Mouse (Mus musculus) hematopoietic stem cell, adult 5-6 weeks (primary cell): ENCODE measurements around the gene Hoxa13. TPM values are rescaled to one million over a fixed set of nuclear protein-coding genes. Genes with fewer than 3 reads are reported as not detected.

ENCODE experiments used
- ATAC-seq, 2 experiments: fragments of 125-278 bp in 1 of 2; replicated peaks in 1 of 2; 2 replicates each; pipeline ENCODE4 v1.8.0; 2016 to 2017; ENCODE audit warnings: inconsistent platforms in 2 of 2, mild to moderate bottlenecking in 2 of 2, moderate number of reproducible peaks in 2 of 2, low read depth in 1 of 2, moderate TSS enrichment in 1 of 2; ENCODE audit not compliant: low FRiP score in 2 of 2, poor library complexity in 2 of 2, severe bottlenecking in 2 of 2, insufficient read depth in 1 of 2, low TSS enrichment in 1 of 2
- total RNA-seq: library from RNA; stranded (forward); fragments of 172-1452, 232-1000 nt; gene quantifications from 2 replicates; pipeline ENCODE4 v1.2.3, GENCODE M21; 2017

Gene Hoxa13
- total RNA-seq, 1 experiment from 2014 or later, result not detected

DNA sequence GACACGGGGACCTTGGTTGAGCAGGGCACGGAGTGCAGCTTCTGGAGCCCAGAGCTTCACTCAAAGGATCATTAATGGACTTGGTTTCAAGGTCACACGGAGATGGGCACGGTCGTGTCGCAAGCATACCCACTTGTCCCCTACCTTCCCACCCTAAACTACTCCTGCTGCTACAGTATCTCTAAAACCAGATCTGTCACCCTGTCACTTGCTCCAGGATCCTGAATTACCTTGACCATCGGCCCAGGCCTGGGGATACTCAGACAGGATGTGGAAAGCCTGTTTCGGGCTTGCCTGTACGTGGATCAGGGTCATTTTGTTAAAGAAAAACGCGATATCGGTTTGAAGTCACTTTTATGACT lies 51.0 kb downstream of the Hoxa13 start:
- no peak for ATAC-seq

DNA sequence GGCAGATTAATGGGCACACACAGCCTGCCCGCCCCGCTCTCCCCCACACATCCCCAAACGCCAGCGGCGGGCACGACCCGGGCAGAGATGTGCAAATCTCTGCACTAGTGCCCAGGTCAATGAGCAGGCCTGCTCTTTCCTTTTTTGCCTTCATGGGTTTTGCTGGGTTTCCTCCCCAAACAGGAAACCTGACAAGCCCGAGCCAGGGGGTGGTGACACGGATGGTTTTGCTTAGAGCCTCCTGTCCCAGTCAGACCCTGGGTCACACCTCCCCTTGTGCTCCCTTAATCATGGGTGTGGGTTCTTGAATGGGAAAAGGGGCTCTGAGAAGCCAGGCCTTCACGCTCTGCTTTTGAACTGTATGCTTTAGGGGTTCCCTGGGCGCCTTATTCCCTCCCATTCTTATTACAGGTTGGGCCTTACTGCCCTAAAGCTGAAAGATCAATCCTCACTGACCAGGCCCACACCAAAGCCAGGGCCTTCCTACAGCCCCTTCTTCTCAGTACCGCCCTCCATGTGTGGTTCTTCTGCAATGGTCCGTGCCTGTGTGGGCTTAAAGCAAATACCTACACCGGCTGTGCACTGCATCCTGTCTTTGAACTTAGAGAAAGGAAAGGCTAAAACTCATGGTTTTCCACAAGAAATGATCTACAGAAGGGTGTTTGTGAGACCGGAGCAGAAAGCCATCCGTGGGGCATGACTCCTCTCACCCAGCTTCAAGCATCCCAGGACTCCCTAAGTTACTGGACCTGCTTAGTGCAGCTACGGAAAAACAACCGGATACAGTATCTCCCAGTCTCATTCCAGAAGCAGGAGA lies 51.6 kb downstream of the Hoxa13 start:
- no peak for ATAC-seq

DNA sequence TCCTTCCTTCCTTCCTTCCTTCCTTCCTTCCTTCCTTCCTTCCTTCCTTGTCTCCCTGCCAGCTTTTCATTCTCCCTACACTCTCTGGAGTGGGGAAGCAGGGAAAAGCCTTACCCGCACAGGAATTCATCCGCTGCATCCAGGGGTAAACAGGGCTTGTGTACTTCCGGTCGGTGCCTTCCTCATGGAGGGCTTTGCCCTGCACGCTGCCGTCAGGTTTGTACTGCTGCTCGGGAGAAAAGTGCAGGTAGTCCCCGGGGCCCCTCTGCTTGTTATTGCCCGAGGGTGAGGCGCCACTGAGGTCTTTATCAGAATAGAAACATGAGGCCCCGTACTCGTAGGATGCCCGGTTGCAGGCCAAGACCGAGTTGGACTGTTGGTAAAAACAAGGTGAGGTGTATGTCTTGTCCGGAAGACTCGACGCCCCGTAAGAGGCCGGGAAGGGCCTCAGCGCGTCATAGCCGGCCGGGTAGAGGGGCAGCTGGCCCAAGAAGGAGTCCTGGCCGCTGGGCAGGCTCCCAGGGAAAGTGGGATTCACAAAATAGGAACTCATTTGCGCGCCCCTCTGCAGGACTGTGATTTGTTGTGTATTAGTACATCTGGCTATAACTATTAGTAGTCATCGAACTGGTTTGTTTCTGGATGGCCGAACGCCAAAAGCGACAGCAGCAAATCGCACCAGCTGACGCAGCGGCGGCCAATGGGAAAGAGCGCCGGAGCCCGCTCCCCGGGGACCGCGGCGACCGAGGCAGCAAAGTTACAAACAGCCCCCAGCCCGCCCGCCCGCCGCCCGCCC lies 52.4 kb downstream of the Hoxa13 start, which contains the start of gene Hoxa6:
Gene Hoxa6, minus strand, starts transcription at position 651 of the 796 bp plus-strand sequence.
- no peak for ATAC-seq

Other genes with a start within 250 kb of the Hoxa13 start
- 218 and 241 TPM in 2 replicates for gene Skap2, start 248.3 kb downstream of the Hoxa13 start, total RNA-seq
- gene Hoxa1, start 102.6 kb downstream of the Hoxa13 start, total RNA-seq, result not detected in 2 replicates
- 1.2 and 3.8 TPM in 2 replicates for gene Hoxa2, start 96.0 kb downstream of the Hoxa13 start, total RNA-seq
- gene 5730596B20Rik, start 83.4 kb downstream of the Hoxa13 start, total RNA-seq, result not detected in 2 replicates
- gene Hoxa4, start 69.1 kb downstream of the Hoxa13 start, total RNA-seq, result 0.81 and 1.6 TPM in 2 replicates
- 9.4 and 10.6 TPM in 2 replicates for gene Hoxa5, start 56.3 kb downstream of the Hoxa13 start, total RNA-seq
- 3.8 and 5.8 TPM in 2 replicates for gene Hoxa6, start 52.2 kb downstream of the Hoxa13 start, total RNA-seq
- gene Hoxa3, start 47.5 kb downstream of the Hoxa13 start, total RNA-seq, result 3.7 and 6.3 TPM in 2 replicates
- not detected in 2 replicates for gene Gm28308, start 47.5 kb downstream of the Hoxa13 start, total RNA-seq
- 15.6 and 19.2 TPM in 2 replicates for gene Hoxa7, start 39.0 kb downstream of the Hoxa13 start, total RNA-seq
- 122 and 157 TPM in 2 replicates for gene Hoxa9, start 29.8 kb downstream of the Hoxa13 start, total RNA-seq
- gene Hoxa10, start 20.0 kb downstream of the Hoxa13 start, total RNA-seq, result 12.2 and 17.2 TPM in 2 replicates
- gene Hoxa11, start 15.1 kb downstream of the Hoxa13 start, total RNA-seq, result not detected in 2 replicates
- gene Evx1, start 52.6 kb upstream of the Hoxa13 start, total RNA-seq, result not detected in 2 replicates